Mouse (Mus musculus): ENCODE measurements at regions not wholly inside any gene's neighbourhood (a gene's known extent, or its start where the extent isn't known, plus 50 kb on each side); places are given as distances from the start of the nearest gene placed in this dataset.

DNA sequence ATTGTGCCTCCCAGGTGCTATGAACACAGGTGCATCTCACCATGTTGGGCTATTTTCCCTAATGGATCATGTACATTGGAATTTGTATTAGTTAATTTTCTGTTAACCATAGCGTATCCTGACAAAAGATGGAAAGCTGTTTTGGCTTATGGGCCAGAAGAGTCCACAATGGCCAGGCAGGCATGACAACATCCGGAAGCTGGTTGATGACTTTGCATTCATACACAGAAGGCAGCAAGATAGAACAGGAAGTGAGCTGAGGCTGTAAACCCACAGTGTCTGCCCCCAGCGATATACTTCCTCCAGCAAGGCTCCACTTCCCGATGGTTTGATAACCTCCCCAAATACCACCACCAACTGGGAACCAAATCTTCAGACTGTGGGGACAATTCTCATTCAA, 55.1 kb upstream of the Glra1 start:
- no peak overlapping the region for H3K4me2 ChIP-seq (ENCODE audit: low read depth, low read length, poor library complexity, severe bottlenecking)
- WGBS: 92% methylated on average over 4 of the region's 4 CpGs
- H3K27ac ChIP-seq (ENCODE audit: low read depth, low read length): no peak overlapping the region
- no peak for ATAC-seq (ENCODE audit: low FRiP score)
- H3K27me3 ChIP-seq (ENCODE audit: insufficient read depth, low read length): no peaks in the 10 kb centered on the region
- no peak for DNase-seq (ENCODE audit: low spot score)
- no peak overlapping the region for H3K9ac ChIP-seq (replicated peaks; ENCODE audit: low read length, poor library complexity, severe bottlenecking)
- H3K9me3 ChIP-seq (ENCODE audit: low read length): no peaks in the 10 kb centered on the region
- H3K4me3 ChIP-seq (ENCODE audit: low read depth, low read length): no peak overlapping the region
- H3K4me1 ChIP-seq (ENCODE audit: insufficient read depth, low read length): no peaks in the 10 kb centered on the region
- no peaks in the 10 kb centered on the region for H3K36me3 ChIP-seq (ENCODE audit: insufficient read depth, low read length)
- TF ChIP-seq CTCF (IDR thresholded peaks at IDR 0.05): no peak

DNA sequence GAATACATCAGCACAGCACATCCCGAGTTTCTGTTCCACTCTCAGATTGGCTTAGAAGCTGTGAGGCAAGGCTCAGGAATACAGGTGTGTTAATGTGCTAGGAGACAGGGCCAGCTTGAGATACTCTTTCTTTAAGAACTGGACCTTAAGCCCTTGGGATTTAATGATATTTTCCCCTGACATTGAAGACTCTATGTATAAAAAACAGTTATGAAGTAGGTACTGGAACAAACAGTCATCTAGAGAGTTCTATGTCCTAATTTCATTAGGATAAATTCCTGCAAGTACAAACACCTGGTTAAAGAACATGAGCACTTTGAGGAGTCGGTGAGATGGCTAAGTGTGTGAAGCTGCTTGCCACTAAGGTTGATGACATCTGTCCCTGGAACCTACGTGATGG, 54.3 kb upstream of the Glra1 start:
- ATAC-seq (ENCODE audit: low FRiP score) (no peak), DNase-seq (ENCODE audit: low spot score) (no peak)
- Histone ChIP-seq H3K4me2 (ENCODE audit: low read depth, low read length, poor library complexity, severe bottlenecking) (no peak overlapping the region), H3K27me3 (ENCODE audit: insufficient read depth, low read length) (no peaks in the 10 kb centered on the region), H3K36me3 (ENCODE audit: insufficient read depth, low read length) (no peaks in the 10 kb centered on the region), H3K9ac (replicated peaks; ENCODE audit: low read length, poor library complexity, severe bottlenecking) (no peak overlapping the region), H3K4me3 (ENCODE audit: low read depth, low read length) (no peak overlapping the region), H3K27ac (ENCODE audit: low read depth, low read length) (no peak overlapping the region), H3K4me1 (ENCODE audit: insufficient read depth, low read length) (no peaks in the 10 kb centered on the region), H3K9me3 (ENCODE audit: low read length) (0 out of 2 replicates have a peak, but pooled peaks cover 4% of the 10 kb centered on the region)
- WGBS: 82% methylated on average over 3 of the region's 3 CpGs
- no peak for TF ChIP-seq CTCF (IDR thresholded peaks at IDR 0.05)
